Mouse (Mus musculus) spleen, postnatal 36 days (tissue): Measurements from ENCODE around the gene Pold4.

Source experiments
- DNase-seq, 2 experiments: peaks; one replicate each; pipeline ENCODE4 v3.0.0; 2022; ENCODE audit warnings: low spot score in 2 of 2, mixed read lengths in 1 of 2

Gene Pold4

GRCm38 (mm10) chr19:4268566-4269361 lies 37.1 kb downstream of the Pold4 start, which contains the start of gene Ssh3:
Ssh3 (minus strand) TSS chr19:4269180.
- DNase-seq, result peak; percentile 77 to 82

GRCm38 (mm10) chr19:4270187-4270586 lies 38.5 kb downstream of the Pold4 start:
- DNase-seq, result no peak

- DNase-seq, result no peak
Observed at GRCm38 (mm10) chr19:4270972-4271371, 39.3 kb downstream of the Pold4 start.

DNA sequence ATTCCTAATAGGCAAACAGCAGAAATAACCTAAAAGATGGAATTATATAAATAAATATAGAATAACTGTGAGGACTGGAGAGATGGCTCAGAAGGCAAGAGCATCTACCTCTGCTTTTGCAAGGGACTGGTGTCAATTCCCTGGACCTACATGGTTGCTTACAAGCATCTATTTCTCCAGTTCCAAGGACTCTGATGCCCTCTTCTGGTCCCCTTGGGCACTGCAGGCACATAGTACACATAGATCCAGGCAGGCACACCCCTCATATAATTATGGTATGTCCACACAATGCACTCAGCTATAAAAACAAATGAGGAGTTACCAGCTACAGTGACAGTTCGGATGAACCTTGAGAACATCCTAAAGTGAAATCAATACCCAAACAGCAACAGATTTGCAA lies 47.8 kb downstream of the Pold4 start:
- no peak for DNase-seq

DNA sequence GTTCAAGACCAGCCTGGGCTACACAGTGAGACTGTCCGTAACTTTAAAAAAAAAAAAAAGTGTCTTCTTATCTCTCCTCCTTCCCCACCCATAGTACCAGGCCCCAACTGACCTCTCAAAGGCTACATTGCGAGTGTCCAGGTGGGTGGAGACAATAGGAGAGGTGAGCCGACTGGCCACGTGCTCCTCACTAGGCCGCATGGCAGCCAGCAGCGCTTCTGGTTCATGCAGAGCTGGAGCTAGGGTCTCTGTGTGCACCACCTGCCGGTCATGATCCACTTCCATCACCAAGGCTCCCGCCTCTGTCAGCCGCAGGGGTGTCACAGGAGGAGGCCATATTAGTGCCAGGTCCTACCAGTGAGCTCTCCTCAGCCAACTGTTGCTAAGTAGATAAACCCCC lies 48.7 kb downstream of the Pold4 start:
- DNase-seq, result no peak

GRCm38 (mm10) chr19:4282898-4283553 lies 51.3 kb downstream of the Pold4 start, which contains the start of gene Ankrd13d:
Ankrd13d (minus strand) TSS chr19:4283137.
- DNase-seq, result peak; percentile 94 to 95
